Mouse (Mus musculus): Measurements from ENCODE around the gene Chrd.

Gene Chrd

DNA sequence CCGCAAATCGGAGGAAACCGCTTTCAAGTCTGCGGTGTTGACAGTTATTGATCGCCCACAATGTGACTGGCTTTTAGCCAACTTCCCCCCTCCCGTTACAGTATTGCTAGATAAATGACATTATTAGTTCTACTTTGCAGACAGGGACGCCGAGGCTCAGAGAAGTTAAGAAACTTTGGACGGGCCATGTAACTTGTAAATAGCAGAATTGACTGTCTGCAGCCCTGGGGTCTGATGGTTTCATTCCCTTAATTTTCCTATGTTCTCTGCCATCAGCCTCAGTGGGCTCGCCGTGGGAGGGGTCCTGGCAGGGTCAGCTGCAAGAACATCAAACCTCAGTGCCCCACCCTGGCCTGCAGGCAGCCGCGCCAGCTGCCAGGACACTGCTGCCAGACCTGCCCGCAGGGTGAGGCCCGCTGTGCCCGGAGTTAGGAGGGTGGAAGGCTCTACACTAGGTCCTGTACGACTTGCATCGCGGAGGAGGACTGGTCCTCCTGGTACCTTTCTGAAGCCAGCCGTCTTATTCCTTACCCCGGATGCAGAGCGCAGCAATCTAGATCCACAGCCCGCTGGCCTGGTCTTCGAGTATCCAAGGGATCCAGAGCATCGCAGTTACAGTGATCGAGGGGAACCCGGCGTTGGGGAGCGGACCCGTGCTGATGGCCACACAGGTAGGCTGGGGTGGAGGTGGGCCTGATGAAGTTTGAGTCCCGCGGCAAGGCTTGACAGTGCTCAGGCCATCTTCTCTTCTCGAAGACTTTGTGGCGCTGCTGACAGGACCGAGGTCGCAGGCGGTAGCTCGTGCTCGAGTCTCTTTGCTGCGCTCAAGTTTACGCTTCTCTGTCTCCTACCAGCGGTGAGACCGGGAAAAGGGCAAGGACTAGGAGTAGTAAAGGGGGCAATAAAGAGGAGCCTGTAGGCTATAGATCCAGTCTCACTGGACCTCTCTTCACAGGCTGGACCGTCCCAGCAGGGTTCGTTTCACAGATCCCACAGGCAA lies 1.1 kb downstream of the Chrd start, which contains the start of gene Thpo:
Gene Thpo, minus strand, starts transcription at position 781 of the 1,000 bp plus-strand sequence.
- no peak for DNase-seq (ENCODE audit: low spot score)

DNA sequence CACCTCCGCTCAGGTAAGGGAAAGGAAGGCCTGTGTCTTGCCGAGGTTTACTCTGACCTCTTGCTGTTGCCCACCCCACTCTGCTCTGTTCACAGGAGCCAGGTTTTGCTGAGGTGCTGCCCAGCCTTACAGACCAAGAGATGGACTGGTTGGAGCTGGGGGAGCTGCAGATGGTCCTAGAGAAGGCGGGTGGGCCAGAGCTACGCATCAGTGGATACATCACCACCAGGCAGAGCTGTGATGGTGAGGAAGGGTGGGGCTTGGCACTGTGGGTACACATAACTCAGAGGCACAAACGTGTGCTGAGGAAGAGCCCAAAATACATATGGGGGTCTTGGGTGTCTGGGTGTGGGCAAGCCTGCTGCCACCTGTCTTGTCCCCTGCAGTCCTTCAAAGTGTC lies 2.7 kb downstream of the Chrd start:
- DNase-seq (ENCODE audit: low spot score): no peak

DNA sequence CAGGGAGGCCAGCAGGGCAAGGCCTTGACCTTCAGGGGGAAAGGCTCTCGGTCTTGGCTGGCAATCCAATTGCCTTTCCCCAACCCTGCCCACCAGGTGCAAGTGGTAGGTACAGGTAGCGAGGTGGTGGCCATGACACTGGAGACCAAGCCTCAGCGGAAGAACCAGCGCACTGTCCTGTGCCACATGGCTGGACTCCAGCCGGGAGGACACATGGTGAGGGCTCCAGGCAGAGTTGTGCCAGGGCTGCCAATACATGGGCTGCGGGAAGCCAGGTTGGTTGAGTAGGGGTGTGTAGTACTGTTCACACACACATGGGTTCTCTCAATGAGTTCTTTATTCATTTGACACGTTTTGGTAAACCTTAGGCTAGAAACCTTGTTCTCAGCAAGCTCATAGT lies 3.2 kb downstream of the Chrd start:
- no peak for DNase-seq (ENCODE audit: low spot score)

DNA sequence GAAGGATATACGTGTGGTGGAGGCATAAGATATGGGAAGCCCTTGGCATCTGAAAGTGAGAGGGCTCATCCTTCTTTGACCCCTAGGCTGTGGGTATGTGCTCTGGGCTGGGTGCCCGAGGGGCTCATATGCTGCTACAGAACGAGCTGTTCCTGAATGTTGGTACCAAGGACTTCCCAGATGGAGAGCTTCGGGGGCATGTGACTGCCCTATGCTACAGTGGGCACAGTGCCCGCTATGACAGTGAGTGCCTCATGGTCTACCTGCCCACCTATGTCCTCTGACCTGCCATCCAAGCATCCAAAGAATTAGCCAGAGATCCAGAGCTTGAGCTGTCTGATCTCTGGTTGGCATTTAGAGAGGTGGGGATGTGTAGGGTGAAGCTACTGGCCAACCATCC lies 3.9 kb downstream of the Chrd start:
- DNase-seq (ENCODE audit: low spot score): no peak

DNA sequence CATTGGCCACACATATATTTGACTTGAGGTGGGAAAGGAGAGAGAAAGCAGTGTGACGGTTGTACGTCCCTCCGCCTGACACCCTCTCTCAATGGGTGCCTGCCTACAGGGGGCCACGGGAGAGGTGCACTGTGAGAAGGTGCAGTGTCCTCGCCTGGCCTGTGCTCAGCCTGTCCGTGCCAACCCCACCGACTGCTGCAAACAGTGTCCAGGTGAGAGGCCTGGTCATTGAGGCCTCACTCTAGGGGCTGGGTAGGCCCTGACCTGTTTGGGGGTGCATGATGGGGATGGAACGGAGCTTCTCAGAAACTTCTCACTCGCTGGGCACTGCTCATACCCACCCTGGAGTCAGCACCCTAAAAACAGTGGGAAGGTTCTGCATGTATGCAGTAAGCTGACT lies 6.9 kb downstream of the Chrd start:
- no peak for DNase-seq (ENCODE audit: low spot score)

DNA sequence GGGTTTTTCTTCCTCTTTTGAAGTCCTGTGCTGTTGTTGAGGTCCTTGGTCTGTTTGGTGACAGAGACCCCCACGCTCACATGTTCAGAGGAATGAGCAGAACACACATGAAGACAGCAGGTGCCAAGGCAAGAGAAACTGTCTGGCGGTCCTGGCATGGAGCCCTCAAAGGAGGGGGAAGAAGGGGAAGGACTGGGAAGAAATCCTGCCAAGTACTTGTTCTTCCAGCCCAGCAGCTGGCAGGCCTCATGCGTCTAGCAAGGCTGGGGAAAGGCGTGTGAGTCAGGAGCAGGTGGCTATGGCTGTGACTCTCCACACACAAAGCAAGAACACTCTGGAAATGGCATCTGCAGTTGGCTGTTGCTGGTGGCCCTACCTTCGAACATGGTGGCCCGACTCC lies 13.7 kb downstream of the Chrd start:
- peak; percentile 64 for DNase-seq (ENCODE audit: low spot score)

DNA sequence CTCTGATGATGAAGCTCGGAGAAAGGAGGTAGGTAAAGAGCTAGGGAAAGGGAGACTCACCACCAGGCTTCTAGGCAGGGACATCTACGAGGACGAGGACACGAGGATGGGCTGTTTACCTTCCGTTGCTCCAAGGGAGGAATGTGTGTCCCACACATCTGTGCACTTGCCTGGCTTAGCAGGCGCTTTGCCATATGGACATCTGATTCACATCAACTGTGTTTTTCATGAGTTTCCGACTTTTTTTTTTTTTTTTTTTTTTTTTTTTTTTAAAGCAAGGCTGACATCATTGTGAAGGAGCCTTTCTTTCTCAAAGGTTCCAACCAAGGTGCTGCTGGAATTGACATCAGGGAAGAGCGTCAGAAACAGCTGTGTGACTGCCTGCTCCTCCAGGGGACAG lies 17.6 kb downstream of the Chrd start:
- DNase-seq (ENCODE audit: low spot score): no peak

DNA sequence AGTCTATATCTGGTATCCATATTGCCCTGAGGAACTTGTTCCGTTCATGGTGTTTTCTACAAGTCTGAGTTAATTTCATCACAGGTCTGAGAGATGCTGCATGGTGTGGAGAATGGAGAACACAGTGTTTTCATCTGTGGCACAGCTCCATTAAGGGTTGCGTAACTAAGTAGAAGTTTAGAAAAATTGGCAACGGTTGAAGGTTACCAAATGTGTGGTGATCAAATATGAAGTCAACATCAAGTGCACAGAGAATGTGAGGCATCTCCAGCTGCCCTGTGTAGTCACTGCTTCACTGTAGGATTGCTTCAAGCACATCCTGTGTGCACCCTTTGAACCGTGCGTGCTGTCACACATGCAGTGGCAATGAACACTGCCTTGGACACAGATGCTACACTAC lies 23.1 kb downstream of the Chrd start:
- no peak for DNase-seq (ENCODE audit: low spot score)

DNA sequence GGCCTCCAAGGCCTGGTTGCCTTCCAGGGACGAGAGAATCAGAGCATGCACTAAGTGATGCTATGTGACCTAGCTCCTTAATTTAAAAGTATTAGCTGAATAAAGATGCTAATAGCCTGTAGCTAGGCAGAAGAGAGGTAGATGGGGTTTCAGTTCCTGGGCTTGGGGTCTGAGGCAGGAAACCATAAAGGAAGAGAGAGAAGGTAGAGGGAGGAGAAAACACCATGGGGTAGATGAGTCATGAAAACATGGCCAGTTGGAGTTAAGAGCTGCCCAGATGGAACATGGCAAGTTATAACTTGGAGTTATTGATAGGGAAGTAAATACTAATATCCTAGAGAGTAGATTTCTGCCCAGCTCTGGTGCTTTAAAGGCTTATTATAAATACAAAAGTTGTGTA lies 24.5 kb downstream of the Chrd start:
- no peak for DNase-seq (ENCODE audit: low spot score)

DNA sequence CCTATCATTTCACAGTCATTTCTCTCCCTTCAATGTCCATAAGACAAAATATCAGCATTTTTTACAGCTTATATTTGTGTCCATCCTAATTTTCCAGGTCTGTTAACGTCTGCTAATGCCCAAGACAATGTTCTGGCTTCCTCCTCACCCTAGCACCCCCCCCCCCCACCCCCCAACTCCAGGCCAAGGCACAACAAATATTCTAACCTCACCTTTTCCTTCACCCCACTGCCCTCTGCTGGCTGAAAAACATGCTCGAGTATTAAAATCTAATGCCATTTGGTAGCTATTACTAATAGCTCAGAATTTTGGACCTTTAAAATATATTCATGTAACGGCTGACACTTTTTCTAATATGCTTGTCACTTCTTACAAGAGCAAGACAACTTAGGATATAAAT lies 28.8 kb downstream of the Chrd start:
- no peak for DNase-seq (ENCODE audit: low spot score)

DNA sequence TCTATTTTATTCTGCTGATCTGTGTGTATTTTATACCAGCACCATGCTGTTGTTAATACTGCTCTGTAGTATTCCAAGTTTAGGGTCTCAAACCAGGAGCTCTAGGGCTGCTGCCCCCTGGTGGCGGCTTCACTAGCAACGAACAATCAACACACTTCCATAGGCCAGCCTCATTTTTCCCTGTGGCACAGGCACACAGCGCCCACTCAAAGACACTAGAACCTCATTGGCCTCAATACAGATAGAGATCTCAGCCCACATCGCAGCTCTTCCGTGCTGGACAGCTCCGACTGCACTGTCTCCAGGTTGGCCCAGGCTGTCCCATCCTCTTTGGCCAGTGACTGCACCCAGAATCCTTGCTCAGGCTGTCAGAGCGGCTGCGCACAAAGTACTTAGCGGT lies 32.3 kb downstream of the Chrd start:
- DNase-seq (ENCODE audit: low spot score): no peak

DNA sequence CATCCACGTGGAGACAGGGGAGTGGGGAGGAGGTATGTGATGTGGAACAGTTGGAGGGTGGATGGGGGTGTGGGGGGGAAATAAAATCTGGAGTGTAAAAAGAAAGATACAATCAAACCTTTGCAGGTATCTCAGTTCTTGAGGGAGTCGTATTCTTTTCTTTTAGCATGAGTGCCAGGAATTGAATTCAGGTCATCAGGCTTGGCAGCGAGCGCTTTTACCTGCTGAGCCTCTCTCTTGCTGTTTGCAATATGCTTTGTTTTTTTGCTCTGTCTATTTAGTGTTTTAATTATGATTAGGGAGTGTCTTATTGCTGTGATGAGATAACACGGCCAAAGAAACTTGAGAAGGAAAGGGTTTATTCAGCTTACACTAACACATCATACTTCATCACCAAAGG lies 42.1 kb downstream of the Chrd start:
- DNase-seq (ENCODE audit: low spot score): no peak

DNA sequence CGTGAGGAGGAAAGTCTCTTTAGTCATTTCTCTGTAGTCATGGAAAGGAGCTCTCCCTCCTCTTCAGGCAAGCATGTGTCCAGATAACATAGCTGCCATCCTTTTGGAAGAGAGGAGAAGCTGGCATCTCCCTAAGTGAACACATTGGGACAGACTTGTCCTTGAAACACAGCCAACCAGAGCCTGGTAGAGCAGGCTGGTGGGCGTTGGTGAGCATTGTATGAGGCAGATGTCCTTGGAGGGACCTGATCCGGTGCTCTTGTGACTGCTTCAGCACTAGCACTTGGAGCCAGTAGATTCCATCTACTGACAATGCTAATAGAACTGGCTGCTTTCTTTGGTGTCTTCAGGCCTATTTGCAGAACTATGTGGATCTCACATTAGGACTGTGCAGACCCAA lies 46.9 kb downstream of the Chrd start:
- DNase-seq (ENCODE audit: low spot score): no peak

DNA sequence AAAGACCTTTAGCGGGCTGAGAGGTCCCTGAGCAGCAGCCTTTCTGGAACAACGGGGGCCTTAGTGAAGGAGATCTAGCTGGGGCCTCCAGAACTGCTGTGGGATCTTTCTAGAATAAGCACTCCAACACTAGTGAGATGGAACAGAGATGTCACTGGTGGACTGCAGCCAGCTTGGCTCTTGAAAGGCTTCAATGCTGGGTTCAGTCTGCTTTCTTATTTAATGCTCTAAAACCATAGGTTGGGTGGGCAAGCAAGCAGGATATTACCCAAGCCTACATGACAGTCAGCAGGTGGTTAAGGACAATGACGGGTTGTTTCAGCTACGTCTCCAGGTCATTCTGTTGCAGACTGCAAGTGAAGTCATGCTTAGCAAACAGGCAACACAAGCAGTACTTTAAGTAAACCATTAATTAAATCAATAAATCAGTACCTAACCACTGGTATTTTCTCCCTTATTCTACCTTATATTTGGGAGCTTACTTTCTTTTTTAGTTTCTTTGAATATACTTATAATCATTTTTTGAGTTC lies 48.2 kb downstream of the Chrd start:
- DNase-seq (ENCODE audit: low spot score): no peak

DNA sequence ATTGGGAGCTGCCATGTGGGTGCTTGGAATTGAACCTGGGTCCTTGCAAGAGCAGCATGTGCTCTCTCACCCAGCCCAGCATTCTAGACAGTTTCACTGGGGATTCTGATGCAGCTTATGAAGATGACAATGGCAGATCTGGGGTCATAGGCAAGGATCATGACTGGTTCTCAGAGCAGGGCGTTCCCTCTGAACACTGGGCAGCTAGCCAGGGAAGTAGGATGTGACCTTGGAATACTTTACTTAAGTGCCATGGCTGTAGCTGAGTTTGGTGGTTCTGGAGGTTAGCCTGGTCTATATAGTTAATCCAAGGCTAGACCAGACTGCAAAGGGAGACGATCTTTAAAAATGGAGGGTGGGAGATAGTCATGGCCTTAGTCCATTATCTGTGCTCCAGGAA lies 51.0 kb downstream of the Chrd start:
- no peak for DNase-seq (ENCODE audit: low spot score)

DNA sequence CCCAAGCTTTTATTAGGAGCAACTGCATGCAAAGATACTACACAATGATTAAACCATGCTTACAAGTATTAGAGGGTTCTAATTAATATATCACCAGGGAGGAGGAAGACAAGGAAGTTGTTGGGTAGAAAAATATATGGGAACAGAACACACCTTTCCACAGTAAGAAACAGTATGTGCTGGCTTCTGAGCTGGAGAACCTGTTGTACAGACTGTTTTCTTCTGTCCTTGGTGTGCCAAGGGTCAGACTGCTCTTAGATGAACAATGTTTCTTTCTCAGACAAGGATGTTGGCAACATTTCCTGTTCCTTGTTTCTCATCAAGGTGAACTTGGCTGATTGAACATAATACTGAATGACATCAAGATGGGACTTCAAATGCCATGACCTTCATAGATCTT lies 51.8 kb downstream of the Chrd start:
- no peak for DNase-seq (ENCODE audit: low spot score)

DNA sequence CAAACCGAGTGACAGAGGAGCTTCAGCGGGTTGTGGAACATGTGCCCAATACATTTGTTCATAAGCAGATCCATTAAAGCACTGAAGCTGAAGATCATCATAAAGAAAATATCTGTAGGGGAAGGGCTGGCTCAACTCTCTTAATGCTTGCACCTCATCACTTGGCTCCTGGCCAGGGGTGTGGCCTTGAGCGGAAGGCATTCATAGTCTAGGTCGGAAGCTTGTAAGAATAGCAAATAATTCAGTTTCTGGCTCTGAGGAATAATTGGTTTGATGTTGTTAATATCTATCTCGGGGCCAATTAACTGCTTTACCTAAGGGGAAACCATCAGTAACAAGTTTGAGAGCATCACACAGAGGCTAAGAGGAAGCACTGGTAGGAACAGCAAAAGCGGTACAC lies 53.6 kb downstream of the Chrd start:
- peak; percentile 52 for DNase-seq (ENCODE audit: low spot score)

DNA sequence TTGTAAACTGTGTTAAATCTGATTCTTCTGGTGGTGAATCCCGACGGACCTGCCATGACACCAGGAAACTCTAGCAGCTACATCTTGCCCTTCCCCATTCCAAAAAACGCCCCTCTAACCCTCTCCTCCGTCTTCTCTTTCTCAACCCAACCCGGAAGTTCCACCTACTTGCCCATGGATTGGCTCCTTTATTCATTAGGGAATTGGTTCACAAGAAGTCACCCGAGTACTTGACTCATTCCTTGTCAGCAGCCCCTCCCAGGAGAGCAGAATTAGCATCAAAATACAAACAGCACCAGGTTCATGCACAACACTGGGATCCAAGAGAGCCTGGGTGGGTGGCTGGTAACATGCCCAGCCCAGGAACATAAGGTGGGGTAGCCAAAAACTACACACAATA lies 58.9 kb downstream of the Chrd start:
- no peak for DNase-seq (ENCODE audit: low spot score)
